Mouse (Mus musculus) cerebellum, postnatal 4 days (tissue): ENCODE data around the gene Islr2.

Experiments
- DNase-seq, 2 experiments: peaks; one replicate each; pipeline ENCODE4 v3.0.0; 2022; ENCODE audit warnings: low spot score in 2 of 2, mixed read lengths in 1 of 2

Islr2 gene

DNA sequence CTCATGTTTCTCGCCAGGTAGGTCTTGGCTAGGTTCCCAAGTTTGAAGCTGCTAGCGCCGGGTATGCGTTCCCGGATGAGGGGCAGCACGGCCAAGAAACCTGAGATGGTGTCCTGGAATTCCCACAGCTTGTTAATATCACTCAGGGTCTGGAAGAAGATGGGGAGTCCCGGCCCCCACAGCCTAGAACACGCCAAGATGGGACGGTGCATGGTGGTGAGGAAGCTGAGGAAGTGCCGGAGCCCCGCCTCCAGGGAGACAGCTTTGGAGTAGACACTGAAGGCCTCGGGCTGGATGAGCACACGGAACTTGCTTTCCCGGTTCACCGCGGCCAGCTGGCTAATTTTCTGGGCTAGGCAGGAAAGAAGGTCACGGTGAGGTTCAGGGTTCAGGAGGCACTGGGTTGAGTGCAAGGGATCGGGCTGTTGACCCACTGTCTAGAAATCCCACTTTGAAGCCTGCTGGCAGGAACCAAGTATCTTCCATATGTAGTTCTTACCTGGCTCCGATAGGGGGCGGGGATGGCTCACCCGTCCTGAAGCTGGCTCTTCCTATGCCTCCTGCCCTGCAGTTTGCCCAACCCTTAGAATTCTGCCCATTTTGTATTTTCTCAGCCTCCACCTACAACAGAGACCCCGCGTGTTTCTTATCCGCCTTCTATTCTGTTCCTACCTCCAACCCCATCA lies 16.2 kb upstream of the Islr2 start:
- DNase-seq, result peak in 1 of 2 experiments; percentile 45

DNA sequence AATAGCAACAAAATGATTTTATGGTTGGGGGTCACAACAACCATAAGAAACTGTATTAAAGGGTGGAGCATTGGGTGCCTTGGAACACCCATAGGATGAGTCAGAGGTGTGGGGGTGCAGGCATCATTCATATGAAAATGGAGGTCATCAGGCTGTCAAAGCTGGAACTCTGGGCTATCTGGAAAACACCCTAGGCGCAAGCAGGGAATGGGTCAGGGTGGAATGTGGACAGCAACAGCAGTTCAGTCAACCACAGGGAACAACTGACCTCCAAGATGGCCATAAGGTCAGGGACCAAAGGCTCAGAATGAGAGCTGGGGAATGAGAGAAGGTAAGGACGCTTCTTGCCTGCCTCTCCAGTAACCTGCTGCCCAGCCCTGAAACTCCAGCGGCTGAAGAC lies 14.4 kb upstream of the Islr2 start:
- no peak for DNase-seq

DNA sequence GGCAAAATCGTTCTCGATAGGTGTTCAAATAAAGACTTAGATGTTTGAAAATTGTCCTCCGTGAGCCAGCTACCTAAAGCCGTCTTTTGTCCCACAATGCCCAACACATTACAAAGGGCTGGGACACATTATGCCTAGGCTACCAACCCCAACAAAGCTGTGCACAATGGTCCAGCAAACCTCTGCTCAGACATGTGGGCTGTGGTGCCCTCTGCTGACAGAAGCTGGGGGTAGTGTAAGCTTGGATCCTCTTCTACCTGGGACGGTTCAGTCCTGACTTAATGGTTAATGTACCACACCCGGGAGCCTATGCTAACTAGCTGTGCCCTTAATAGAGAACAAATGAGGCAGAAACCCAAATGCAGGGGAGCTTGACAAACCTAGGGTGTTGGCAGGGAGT lies 12.3 kb upstream of the Islr2 start:
- DNase-seq, result peak in 1 of 2 experiments; percentile 66

DNA sequence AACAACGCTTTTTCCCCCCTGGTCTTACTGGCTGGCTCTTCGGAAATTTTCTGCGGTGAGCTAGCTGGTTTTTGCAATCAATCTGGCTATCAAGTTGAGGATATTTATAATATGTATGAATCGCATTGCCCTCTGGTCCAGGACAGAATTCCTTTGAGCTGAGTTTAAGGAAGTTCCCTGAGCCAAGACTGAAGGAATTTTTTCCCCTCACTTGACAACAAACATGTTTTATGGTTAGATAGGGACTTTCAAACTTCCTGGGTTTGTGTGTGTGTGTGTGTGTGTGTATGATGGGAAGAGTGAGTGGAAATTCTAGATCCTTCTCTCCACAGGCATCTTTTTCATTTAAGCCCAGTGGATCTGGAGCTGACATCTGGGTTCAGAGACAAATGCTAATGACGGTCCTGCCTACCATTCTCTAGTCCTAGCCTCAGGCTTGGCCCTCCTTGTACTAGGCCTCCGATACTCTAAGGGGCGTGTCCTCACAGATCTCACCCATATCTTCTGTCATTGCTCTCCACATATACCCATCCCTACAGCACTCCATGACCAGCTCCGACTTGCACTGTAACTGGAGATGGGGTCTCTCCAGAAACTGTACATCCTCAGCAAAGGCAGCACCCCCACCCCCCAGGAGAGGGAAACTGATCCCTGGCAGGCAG lies 10.5 kb upstream of the Islr2 start:
- DNase-seq, result no peak

DNA sequence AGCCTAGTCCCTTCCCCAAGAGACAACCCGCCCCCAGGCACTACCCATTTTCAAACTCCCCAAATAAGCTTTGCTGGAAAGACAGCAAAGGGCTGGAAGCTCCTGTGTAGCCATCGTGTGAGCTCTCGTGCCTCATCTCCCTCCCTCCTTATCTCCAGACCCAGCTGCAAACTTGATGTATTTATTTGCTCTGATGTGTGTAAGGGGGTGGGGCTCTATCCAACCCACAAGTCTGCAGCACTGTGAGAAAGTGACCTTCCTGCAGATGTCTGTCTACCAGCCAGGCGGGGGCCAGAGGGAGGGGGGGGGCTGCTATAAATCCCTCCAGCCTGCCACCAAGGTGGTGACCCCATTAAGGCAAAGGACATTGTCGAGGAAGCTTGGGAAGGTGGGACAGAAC lies 9.7 kb upstream of the Islr2 start:
- DNase-seq, result no peak

DNA sequence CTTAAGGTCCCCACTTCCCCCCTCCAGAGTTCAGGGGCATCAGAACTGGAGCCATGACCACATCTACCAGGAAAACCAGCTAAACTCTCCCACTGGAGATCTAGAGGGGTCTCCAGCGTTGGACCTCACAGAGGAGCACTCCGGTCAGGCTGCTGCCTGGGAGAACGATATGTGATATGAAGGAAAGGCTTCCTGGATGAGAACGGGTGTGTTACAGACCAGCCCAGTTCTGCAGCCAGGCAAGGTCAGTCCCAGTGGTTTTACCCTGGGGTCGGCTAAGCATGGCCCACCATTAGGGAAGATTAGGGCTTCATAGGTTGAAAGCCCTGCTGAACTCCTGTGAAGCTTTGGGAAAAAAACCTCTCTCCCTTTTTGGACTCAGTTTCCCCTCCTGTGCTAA lies 9.3 kb upstream of the Islr2 start:
- no peak for DNase-seq

DNA sequence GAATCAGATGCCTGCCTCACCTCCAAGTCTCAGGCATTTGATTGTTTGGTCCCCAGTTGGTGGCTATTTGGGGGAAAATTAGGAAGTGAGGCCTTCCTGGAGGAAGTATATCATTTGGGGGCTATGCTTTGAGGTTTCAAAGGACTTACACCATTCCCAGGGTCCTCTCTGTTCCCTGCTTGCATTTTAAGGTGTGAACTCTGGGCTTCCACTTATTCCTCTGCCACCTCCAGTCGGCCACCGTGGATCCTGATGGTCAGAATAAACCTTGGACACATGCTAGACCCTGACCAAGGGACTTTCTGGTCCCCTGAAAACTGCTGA lies 6.1 kb upstream of the Islr2 start:
- DNase-seq, result no peak

DNA sequence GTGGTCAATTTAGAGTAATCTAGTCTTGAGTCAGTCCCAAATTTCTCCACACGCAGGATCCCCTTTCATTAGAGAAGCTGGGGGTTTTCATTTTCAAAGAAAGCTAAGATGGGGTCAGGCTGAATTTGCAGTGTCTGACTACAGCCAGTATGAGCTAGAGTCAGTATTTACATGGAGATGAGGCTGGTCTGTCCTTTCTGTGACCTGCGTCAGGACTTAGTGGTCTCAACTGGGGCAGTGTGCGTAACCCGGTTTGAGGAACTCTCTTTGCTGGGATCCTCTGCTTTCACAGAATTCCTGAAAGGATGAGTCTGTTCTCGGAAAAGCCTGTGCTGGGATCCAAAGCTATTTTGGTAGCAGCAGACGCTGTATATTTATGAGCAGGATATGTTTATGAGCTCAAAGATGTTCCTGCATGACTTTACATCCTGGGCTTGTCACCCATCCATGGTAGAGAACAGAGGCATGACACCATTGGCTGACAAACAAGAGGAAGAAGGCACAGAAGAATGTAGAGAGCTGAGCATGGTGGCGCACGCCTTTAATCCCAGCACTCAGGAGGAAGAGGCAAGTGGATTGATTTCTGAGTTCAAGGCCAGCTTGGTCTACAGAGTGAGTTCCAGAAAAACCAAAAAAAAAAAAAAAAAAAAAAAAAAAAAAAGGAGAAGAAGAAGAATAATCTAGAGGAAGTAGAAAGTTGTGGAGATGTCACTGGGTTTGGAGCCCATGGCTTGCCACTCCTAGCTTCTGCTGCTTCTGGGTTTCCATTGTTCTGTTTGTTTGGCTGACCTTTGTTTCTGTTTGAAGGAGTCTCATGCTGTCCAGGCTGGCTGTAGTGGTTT lies 5.6 kb upstream of the Islr2 start:
- no peak for DNase-seq

DNA sequence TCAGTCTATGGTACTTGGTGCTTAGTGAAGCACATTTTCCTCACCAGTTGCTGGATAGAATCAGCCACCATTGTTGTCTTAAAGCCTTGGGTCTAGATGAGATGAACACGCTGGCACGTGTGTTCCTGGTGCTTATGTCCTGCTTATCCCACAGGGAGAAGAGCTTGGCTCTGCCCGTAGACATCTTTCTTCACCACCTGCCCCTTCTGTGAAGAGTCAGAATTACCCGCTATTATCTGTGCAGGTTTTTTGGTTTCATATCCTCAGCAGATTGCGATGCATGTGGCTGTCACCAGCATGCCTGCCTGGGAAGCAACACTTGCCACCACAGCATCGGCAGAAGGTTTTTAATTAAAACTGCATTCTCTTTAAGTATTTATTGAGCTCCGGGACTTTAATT lies 1.9 kb upstream of the Islr2 start:
- DNase-seq, result no peak

DNA sequence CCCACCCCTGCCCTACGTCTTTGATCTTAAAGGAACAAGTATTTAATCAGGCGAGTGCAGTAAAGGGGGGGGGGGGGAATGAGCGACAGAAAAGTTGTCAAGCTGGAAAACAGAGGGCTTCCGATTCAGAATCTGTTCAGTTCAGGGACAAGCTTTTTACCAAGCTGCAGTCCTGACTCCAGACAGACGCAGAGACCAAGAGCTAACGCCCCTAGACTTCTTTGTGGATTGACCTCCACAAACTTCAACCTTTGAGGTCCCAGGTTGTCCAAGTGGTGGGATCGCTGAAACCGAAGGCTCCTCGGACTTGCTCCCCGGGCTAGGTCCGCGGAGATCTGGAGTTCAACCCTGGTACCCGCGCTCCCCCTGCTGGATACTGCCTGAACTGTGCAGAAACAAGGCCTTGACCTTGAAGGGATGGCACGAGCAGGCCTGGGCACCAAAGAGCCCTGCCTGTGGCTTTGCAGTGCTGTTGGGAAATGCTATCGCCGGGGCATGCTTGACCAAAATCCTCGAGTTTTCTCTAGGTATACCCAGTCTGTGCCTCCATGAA lies 405 bp upstream of the Islr2 start:
- peak; percentile 94 to 97 for DNase-seq

DNA sequence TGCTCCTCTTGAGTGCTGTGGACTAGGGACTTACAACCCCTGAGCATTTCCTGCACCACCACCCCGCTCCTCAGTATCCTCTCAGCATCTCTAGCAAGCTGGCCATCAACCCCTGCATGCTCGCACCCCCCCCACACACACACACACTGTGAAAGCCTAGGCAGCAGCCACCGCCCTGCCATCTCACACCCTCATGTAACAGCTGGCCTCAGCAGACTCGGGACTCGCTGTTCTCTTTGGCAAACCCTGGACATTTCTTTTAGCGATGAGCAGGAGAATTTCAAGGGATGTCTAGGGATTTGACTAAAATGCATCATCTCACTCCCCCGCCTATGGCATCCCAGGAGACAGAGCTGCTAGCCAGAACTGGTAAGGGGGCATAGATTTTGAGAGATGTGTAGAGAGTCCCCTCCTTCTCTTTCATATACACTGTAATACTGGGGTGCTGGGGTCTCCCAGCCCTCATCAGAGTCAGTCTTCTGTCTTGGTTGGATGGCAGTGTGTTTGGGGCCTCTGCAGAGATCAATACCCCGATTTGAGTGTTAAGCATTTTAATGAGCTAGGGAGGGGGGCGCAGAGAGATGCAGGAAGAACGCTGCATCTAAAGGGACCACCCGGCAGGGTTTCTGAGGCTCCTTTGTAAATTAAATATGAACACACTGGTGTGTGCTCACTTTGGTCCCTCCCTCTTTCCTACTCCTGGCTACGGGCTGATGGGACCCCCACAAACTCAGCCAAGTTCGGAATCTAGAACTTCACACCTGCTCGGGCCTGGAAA lies 1.3 kb downstream of the Islr2 start:
- peak in 1 of 2 experiments; percentile 37 for DNase-seq

DNA sequence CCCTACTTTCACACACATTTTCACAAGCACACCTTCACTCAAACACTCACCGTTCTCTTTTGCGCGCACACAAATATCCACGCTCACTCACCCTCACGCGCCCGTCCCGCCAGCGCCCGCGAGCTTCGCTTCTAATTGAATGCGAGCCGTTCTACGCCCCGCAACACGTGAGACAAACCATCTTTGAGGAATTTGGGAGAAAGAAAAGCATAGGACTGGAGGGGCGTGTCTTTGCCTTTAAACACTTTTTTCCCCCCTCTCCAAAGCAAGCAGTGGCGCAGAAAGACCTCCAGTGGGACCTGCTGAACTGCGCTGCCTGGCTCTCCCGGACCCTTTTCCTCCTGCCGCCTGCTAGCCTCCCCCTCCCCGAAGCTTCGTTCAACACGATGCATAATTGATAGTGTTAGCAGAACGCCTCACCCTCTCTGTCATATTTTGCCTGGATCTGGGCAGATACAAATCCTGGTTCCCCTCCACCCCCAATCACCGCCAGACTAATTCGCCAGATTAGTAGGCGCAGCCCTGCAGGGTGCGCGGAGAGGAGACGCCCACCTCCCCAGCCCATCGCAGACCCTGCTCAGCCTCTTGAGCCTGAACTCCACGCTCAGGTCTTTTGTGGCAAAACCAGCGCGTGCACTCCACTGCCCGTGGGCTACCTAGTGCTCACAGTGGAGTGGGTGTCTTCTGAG lies 2.1 kb downstream of the Islr2 start:
- peak in 1 of 2 experiments; percentile 38 for DNase-seq

DNA sequence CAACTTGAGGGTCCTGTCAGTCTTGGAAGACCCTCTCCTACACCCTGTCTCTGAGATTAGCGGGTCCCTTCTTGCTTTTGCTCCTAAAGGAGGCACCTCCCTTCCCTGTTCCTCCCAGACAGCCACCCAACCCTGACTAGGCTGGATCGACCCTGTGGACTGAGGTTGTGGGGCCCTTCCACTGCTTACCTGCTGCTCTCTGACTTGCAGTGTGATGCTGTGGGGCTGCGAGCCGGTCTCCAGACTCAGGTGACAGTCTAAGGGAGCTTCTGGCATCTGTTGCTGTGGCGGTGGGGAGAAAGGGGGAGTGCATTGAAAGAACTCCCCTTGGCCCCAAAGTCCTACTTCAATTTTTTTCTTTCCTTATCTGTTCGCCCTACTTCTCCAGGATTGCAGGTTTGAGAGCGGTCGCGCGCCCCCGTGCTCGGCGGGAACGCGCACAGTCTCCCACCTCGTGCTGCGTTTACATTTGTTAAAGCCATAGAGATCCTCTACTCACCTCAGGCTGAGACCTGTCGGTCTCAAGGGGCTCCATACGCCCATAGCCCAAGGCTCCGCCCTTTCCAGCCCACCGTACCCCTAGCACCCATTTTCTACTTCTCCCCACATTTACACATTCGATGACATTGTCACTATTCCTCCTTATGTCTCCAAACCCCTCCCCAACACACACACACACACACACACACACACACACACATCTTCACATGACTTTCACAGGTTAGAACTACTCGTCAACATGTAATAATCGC lies 2.9 kb downstream of the Islr2 start:
- peak in 1 of 2 experiments; percentile 50 for DNase-seq

DNA sequence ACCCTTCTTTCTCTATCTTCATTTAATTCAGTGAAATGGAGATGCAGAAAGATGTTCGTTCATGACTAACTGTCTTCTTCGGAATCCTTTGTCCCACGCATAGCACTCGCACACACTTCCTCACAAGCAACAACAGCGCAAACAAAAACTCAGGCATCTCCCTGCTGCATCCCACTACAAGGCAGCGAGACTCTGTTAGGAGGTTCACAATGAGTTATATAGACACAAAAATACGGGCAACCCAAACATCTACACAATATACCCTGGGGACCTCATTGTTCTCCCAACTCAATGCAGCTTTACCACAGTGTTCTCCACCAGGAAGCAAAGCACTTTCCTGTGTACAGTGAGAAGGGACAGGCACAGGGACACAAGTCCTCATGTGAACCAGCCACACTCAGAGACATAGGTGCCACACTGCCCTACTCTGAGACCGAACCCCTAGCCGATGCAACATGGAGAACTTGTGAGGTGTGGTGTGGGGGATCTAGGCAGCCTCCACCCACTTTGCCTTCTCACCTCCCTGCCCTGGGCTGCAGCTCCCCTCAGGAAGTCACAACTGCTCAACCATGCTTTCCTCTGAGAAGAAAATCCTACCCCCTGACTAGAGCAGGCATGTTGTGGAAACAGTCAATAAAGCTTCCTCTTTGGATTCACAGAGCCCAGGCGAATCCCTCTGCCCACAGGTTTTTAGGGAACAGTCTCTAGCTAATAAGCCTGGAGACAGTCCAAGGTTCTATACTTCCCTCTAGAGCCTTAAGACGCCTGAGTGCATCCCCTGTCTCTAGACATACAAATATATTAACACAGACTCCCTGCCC lies 3.6 kb downstream of the Islr2 start:
- DNase-seq, result no peak

DNA sequence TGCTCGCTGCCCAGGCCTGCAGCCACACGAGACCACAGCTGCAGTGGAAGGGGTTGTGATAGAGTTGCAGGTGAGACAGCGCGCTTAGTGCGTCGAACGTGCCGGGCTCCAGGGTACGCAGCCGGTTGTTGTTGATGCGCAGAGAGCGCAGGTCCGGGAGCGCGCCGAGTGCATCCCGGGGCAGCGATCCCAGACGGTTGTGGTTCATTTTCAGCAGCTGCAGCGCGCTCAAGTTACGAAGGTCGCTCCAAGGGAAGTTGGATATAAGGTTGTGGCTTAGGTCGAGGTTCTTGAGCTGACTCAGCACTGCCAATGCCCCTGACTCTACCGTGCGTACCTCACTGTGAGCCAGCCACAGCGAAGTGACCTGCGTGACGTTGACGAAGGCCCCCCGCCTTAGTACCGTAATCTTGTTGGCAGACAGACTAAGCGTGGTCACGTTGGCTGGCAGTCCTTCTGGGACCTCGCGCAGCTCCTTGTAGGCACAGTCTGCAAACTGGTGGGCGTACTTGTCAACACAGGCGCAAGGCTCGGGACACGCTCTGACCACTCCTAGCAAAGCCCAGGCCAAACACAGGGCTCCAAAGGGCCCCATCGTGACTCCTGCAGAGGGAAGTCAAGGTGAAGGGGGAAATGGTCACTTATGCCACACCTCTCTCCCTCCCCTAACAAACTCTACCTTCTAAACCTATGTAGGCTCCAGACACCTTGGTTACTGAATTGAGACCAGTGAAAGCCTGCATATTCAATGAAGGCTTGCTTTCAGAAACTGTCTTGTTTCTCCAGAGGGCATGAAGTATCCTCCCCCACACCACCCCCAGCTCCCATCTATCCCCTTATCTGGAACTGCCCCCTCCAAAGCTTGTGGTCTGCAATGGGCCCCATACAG lies 4.5 kb downstream of the Islr2 start:
- DNase-seq, result peak in 1 of 2 experiments; percentile 34

DNA sequence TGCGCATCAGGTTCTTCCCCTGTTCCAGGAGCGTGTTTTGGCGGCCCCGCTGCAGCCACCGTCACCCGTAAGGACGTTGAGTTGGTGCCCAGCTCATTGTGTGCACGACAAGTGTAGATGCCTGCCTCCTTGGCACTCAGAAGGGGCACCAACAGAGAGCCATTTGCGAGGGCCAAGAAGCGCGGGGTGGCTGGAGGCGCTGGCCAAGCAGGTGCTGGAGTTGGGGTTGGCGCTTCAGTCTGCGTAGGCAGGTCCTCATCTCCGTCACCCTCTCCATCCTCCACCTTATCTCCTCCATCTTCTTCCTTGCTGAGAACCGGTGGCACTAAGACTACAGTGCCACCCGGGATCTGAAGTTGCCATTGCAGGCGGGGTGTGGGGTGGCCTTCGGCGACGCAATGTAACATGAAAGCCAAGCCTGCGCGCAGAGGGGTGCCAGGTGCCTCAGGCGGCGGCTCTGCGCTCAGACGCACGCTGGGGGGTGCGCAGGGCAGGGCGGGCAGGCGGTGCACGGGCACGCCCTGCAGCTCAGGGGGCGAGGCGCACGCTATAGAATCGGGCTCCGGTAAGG lies 5.2 kb downstream of the Islr2 start:
- DNase-seq, result peak in 1 of 2 experiments; percentile 47

DNA sequence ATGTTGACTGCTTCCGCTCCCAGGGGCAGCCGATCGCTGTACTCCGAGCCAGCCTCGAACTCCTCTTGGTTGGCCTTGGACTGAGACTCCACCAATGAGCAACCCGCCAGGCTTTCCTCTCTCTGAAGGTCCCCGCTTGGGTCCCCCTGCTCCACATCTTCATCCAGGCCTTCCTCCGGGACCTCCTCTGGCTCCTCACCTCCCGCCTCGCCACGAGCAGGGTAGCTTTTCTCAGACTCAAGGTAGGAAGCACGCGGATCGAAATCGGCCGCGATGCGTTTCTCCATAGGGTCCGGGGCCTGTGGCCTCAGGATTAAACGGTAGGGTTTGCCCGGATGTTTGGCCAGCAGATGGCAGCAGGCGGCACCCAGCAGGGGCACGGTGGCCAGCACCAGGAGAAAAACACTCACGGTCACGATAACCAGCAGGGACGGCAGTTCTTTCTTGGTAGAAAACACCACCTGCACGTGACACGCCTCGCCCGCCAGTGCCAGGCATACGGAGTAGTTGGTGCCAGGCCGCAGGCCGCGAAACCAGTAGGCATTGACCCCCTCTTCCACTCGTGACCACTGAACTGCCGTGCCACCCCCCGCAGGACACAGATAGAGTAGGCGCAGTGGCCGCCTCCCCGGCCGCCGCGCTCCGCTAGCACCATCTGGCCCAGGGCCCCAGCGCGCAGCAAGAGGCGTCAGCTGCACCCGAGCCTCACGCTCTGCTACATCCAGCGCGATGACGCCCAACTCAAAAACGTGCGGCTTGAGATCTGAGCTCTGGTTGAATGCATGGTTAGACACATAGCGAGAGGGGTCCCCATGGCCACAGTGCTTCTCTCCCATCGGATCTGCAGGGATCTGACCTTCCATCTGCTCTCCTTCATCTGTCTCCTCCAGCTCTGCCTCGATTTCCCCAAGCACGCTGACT lies 6.1 kb downstream of the Islr2 start:
- peak; percentile 37 to 75 for DNase-seq
